Mouse (Mus musculus) CH12.LX (cell line): Measurements from ENCODE around the gene Tceal5. TPM values are rescaled to one million over a fixed set of nuclear protein-coding genes. Genes with fewer than 3 reads are reported as not detected.

Source experiments
- DNase-seq: peaks from one replicate; pipeline ENCODE4 v3.0.0-alpha.2; 2013; ENCODE audit errors: extremely low read depth
- H3K27ac ChIP-seq: 2 replicates; pipeline ENCODE4 v1.5.1; 2012; ENCODE audit warnings: low read depth, mild to moderate bottlenecking, control low read depth, moderate library complexity; ENCODE audit not compliant: insufficient read depth
- H3K27me3 ChIP-seq: replicated peaks from 2 replicates; pipeline ENCODE3; 2012; ENCODE audit warnings: inconsistent platforms
- H3K36me3 ChIP-seq, 2 experiments: replicated peaks in 1 of 2; 2 replicates each; pipeline versions ENCODE3 to v1.6.1; 2012; ENCODE audit warnings: inconsistent platforms in 1 of 2, low read length in 1 of 2, mild to moderate bottlenecking in 1 of 2, mixed read lengths in 1 of 2, moderate library complexity in 1 of 2; ENCODE audit not compliant: control insufficient read depth in 1 of 2, insufficient read depth in 1 of 2
- H3K4me1 ChIP-seq, 2 experiments: 2 replicates each; pipeline ENCODE4 v1.6.1; 2012; ENCODE audit warnings: inconsistent platforms in 1 of 2, moderate library complexity in 1 of 2; ENCODE audit not compliant: insufficient read depth in 2 of 2, control insufficient read depth in 1 of 2
- H3K4me2 ChIP-seq: 2 replicates; pipeline ENCODE4 v1.6.1; 2012; ENCODE audit warnings: low read depth, mild to moderate bottlenecking, control low read depth; ENCODE audit not compliant: poor library complexity, insufficient read depth, severe bottlenecking
- H3K4me3 ChIP-seq, 3 experiments: fragments of 150-350 bp in 1 of 3; sonication (generic) in 1 of 3; replicated peaks in 1 of 3; 2 replicates each; pipeline versions ENCODE3 to v1.5.1; 2011 to 2012; ENCODE audit warnings: low read depth in 2 of 3, low read length in 2 of 3, mild to moderate bottlenecking in 2 of 3, moderate library complexity in 2 of 3, control low read depth in 1 of 3, improper control_type of control experiment in 1 of 3, inconsistent platforms in 1 of 3, mixed read lengths in 1 of 3; ENCODE audit not compliant: poor library complexity in 1 of 3
- H3K79me2 ChIP-seq: replicated peaks from 2 replicates; pipeline ENCODE4 v1.6.1; 2012; ENCODE audit warnings: mild to moderate bottlenecking, moderate library complexity; ENCODE audit not compliant: control insufficient read depth, poor library complexity, insufficient read depth, severe bottlenecking; ENCODE audit errors: extremely low read depth
- H3K9ac ChIP-seq: 2 replicates; pipeline ENCODE4 v1.6.1; 2012; ENCODE audit warnings: low read depth, mild to moderate bottlenecking, control low read depth, moderate library complexity; ENCODE audit not compliant: insufficient read depth
- H3K9me3 ChIP-seq: replicated peaks from 2 replicates; pipeline ENCODE3; 2012; ENCODE audit warnings: low read length, inconsistent platforms, mixed read lengths
- BHLHE40 ChIP-seq: IDR thresholded peaks from 2 replicates; pipeline ENCODE4 v1.6.1; 2011; ENCODE audit warnings: mild to moderate bottlenecking, low read depth, low read length, improper control_type of control experiment
- CTCF ChIP-seq, 2 experiments: IDR thresholded peaks in 1 of 2; conservative IDR thresholded peaks in 1 of 2; 2 replicates each; pipeline ENCODE4 v1.5.1; 2011 to 2012; ENCODE audit warnings: low read depth in 2 of 2, low read length in 2 of 2, improper control_type of control experiment in 1 of 2, inconsistent platforms in 1 of 2, mild to moderate bottlenecking in 1 of 2, moderate library complexity in 1 of 2
- JUN ChIP-seq: IDR thresholded peaks from 2 replicates; pipeline ENCODE4 v1.6.1; 2011; ENCODE audit warnings: low read depth, mild to moderate bottlenecking, low read length, improper control_type of control experiment, moderate library complexity; ENCODE audit not compliant: insufficient read depth
- KAT2A ChIP-seq: IDR thresholded peaks from 2 replicates; pipeline ENCODE4 v1.6.1; 2012; ENCODE audit warnings: low read length, improper control_type of control experiment, inconsistent platforms; ENCODE audit not compliant: insufficient replicate concordance
- MAFK ChIP-seq: IDR thresholded peaks from 2 replicates; pipeline ENCODE4 v1.6.1; 2011; ENCODE audit warnings: low read length, improper control_type of control experiment; ENCODE audit not compliant: insufficient replicate concordance
- MAZ ChIP-seq: IDR thresholded peaks from 2 replicates; pipeline ENCODE4 v1.6.1; 2012; ENCODE audit warnings: low read depth, mild to moderate bottlenecking, inconsistent platforms, low read length, improper control_type of control experiment, moderate library complexity
- MEF2A ChIP-seq: IDR thresholded peaks from 2 replicates; pipeline ENCODE4 v1.6.1; 2014; ENCODE audit warnings: low read depth, mild to moderate bottlenecking, inconsistent platforms, low read length, improper control_type of control experiment, borderline replicate concordance
- NELFE ChIP-seq: IDR thresholded peaks from 2 replicates; pipeline ENCODE4 v1.6.1; 2011; ENCODE audit warnings: low read depth, low read length, improper control_type of control experiment
- PAX5 ChIP-seq: IDR thresholded peaks from 2 replicates; pipeline ENCODE4 v1.6.1; 2012; ENCODE audit warnings: low read length, inconsistent platforms, mixed read lengths
- POLR2A ChIP-seq: IDR thresholded peaks from 2 replicates; pipeline ENCODE4 v1.6.1; 2011; ENCODE audit warnings: low read depth, mild to moderate bottlenecking, improper control_type of control experiment, low read length
- RAD21 ChIP-seq: IDR thresholded peaks from 2 replicates; pipeline ENCODE4 v1.6.1; 2011; ENCODE audit warnings: low read depth, mild to moderate bottlenecking, low read length, improper control_type of control experiment, moderate library complexity
- RCOR1 ChIP-seq: conservative IDR thresholded peaks from 2 replicates; pipeline ENCODE4 v1.6.1; 2012; ENCODE audit warnings: low read depth, mild to moderate bottlenecking, inconsistent platforms, low read length, improper control_type of control experiment
- SIN3A ChIP-seq: IDR thresholded peaks from 2 replicates; pipeline ENCODE4 v1.6.1; 2012; ENCODE audit warnings: low read length, improper control_type of control experiment, inconsistent platforms
- ZC3H11A ChIP-seq: IDR thresholded peaks from 2 replicates; pipeline ENCODE4 v1.6.1; 2012; ENCODE audit warnings: low read depth, mild to moderate bottlenecking, inconsistent platforms, low read length, improper control_type of control experiment
- ZNF384 ChIP-seq: IDR thresholded peaks from 2 replicates; pipeline ENCODE4 v1.6.1; 2012; ENCODE audit warnings: low read depth, low read length, improper control_type of control experiment, inconsistent platforms
- dilution Hi-C: fragments of 300-500 bp; cut with MboI; formaldehyde crosslinking; loops from 2 replicates; pipeline ENCODE4 v1.14.3; 2020; ENCODE audit warnings: low sequenced_read_pairs; ENCODE audit not compliant: extremely low pct_unique_long_range_greater_than_20kb, extremely low pct_ligation_motif_present
- in situ Hi-C: fragments of 300-500 bp; cut with MboI; formaldehyde crosslinking; loops from 3 replicates; pipeline ENCODE4 v1.14.3; 2019; ENCODE audit warnings: low sequenced_read_pairs, low pct_ligation_motif_present, low pct_unique_long_range_greater_than_20kb, mixed read lengths
- polyA plus RNA-seq: library from polyadenylated mRNA; unstranded; fragments of >175 nt; gene quantifications from 2 replicates; pipeline ENCODE4 v1.2.1, GENCODE M21; 2012; ENCODE audit warnings: low read depth; ENCODE audit not compliant: insufficient read length
- total RNA-seq, 2 experiments: library from RNA; depleted of rRNA; stranded (reverse); fragments of 300-350 nt in 1 of 2; fragments of >200 nt in 1 of 2; gene quantifications; 2 replicates each; pipeline ENCODE4 v1.2.3; 2012 to 2014

Gene Tceal5
- total and polyA plus RNA-seq, 3 experiments, result 0.30 TPM; not detected in 2

GRCm38 (mm10) chrX:136249671-136250070 lies 46.0 kb upstream of the Tceal5 start:
- Histone ChIP-seq H3K27ac (no peak overlapping the region), H3K4me3 (no peak overlapping the region), H3K4me2 (no peak overlapping the region), H3K4me1 (no peaks in the 10 kb centered on the region), H3K9me3 (no peaks in the 10 kb centered on the region), H3K9ac (no peak overlapping the region), H3K79me2 (peaks cover 6% of the 10 kb centered on the region; the same call in 1 of the 2 replicates), H3K27me3 (no peaks in the 10 kb centered on the region), H3K36me3 (peaks cover 0 to 11% of the 10 kb centered on the region in 2 experiments)
- no peak for TF ChIP-seq POLR2A
- TF ChIP-seq SIN3A, result no peak
- TF ChIP-seq JUN, result no peak
- no peak for TF ChIP-seq NELFE
- TF ChIP-seq MAZ, result no peak
- TF ChIP-seq MAFK, result no peak
- TF ChIP-seq RCOR1, result no peak
- TF ChIP-seq CTCF (conservative IDR thresholded peaks at IDR 0.05 in 1 of 2, IDR thresholded peaks at IDR 0.05 in 1 of 2; ENCODE audit: low read depth in 2 of 2, low read length in 2 of 2), result no peak
- no peak for TF ChIP-seq ZNF384
- no peak for TF ChIP-seq MEF2A
- TF ChIP-seq PAX5, result no peak
- no peak for TF ChIP-seq ZC3H11A
- no peak for TF ChIP-seq KAT2A
- TF ChIP-seq BHLHE40, result no peak
- no peak for TF ChIP-seq RAD21
- in situ Hi-C loops, result no loop called here
- DNase-seq, result no peak
- dilution Hi-C loops, result no loop called here

GRCm38 (mm10) chrX:136248811-136249210 lies 45.1 kb upstream of the Tceal5 start:
- Histone ChIP-seq H3K27me3 (no peaks in the 10 kb centered on the region), H3K4me1 (no peaks in the 10 kb centered on the region), H3K9ac (no peak overlapping the region), H3K79me2 (peaks cover 6% of the 10 kb centered on the region; the same call in 1 of the 2 replicates), H3K4me2 (no peak overlapping the region), H3K4me3 (no peak overlapping the region), H3K9me3 (no peaks in the 10 kb centered on the region), H3K27ac (no peak overlapping the region), H3K36me3 (peaks cover 0 to 11% of the 10 kb centered on the region in 2 experiments)
- no peak for TF ChIP-seq POLR2A
- TF ChIP-seq NELFE, result no peak
- dilution Hi-C loops (no loop called here), in situ Hi-C loops (no loop called here)
- DNase-seq, result no peak
